Mouse (Mus musculus): ENCODE results near the gene Gm3417.

- no peak for TF ChIP-seq CTCF (IDR thresholded peaks at IDR 0.05; ENCODE audit: low read depth)
- no peak for TF ChIP-seq EP300 (IDR thresholded peaks at IDR 0.05; ENCODE audit: low read depth)
Observed at GRCm38 (mm10) chr17:14959979-14960378, 18.6 kb downstream of the Gm3417 start.

Measured in heart, postnatal 0 days (tissue).